Mouse (Mus musculus) right cerebral cortex, postnatal 14 days (tissue): Measurements from ENCODE around the gene Slc25a16.
"Not testable (repeated sequence)": the region's sequence is repeated elsewhere in the genome, so short reads cannot be mapped to it uniquely, and the experiment has no call there.

Experiments
- DNase-seq: peaks from one replicate; pipeline ENCODE4 v3.0.0; 2022

Gene Slc25a16

DNA sequence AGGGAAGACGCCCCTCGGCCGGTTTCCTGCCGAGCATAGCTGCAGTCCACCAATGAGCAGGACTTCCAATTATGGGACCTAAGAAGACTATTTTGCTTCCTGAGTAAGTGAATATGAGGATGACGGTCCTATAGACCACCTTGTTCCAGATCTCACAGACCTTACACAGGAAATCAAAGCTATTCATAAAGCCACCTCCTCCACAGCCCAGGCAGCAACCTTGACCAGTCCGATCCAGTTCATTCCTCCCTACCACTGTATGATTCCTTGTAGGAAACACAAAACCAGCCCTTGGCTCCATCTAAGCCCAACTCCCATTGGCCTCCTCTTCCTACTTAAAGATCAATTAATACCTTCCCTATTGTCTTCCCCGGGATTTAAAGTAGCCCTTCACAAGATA, 14.1 kb upstream of the Slc25a16 start:
- no peak for DNase-seq

DNA sequence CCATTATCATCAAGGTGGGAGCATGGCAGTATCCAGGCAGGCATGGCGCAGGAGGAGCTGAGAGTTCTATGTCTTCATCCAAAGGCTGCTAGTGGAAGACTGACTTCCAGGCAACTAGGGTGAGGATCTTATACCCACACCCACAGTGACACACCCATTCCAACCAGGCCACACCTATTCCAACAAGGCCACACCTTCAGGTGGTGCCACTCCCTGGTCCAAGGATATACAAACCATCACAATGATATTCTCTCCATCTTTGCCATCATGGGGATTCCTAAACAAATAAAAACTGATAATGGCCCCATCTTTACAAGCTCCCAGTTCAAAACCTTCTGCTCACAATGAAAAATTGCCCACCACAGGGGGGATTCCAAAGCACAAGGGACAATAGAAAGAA, 11.5 kb upstream of the Slc25a16 start, which contains the start of gene Tet1:
Gene Tet1, minus strand, starts transcription at position 101 of the 400 bp plus-strand sequence.
- DNase-seq, result not testable (repeated sequence)

DNA sequence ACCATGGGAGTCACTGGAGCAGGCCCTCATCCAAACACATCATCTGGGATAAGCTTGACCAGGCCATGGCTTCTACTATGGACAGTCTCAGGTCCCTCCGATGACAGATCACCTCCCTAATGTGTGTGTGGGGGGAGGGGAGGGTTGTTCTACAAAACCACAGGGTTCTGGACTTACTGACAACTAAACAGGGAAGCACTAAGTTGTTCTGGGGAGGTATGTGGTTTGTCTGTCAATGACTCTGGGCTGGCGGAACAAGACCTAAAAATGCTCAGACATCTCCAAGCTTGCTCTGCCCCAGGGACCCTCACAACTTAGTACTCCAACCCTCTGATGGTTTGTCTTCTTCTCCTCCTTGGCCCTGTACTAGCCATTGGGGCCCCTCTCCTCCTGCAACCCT, 9.3 kb upstream of the Slc25a16 start:
- DNase-seq, result no peak

DNA sequence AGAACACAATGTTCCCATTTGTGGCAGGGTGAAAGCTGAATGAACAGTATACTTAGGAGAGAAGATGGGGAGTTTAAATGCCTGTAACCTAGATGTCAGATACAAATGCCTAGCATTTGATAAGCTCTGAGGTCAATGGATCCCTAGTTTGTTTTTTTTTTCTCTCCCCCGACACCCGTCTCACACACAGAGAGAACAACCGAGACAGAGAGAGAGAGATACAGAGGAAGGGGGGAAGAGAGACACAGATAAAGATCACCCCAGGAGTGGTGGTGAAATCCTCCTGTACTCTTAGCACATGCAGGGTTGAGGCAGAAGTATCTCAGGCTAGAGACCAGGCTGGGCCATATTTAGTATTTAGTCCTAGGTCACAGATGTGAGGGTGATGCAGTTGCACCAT, 1.4 kb upstream of the Slc25a16 start:
- DNase-seq, result no peak

DNA sequence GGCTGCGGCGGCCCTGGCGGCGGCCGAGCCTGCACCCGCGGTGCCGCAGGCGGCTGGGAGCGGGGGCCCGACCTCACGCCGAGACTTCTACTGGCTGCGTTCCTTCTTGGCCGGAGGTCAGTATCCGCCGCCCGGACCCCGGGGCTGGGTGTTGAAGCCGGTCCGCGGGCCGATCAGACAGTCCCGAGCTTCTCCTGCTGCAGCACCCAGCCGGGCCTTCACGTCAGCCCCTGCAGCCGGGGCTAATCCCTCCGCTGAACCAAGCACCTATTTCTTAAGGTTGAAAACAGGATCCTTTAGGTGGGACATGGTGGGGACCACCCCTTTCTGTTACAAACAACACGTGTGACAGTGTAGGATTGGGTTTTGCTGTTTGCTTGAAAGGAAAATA, 328 bp downstream of the Slc25a16 start:
- no peak for DNase-seq

DNA sequence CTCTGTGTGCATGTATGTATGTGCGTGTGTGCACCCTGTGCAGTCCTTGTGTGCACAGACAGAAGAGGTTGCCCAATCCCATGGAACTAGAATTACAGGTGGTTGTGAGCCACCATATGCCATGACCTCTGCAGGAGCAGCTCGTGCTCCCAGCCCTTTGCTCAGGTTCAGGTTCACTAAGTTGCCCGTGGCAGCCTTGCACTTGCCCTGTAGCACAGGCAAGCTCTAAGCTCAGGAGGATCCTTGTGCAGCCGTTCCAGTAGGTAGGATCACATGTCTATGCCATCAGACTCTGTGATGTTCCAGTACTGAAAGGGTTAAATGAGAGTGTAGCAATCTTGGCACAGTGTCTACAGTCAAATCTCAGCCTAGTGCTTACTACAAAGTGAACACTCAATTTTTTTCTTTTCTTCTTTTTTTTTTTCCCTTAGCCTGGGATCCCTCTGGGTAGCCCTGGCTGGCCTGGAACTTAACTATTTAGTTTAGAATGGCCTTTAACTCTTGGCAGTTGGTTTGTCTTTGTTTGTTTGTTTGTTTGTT, 3.7 kb downstream of the Slc25a16 start:
- no peak for DNase-seq

DNA sequence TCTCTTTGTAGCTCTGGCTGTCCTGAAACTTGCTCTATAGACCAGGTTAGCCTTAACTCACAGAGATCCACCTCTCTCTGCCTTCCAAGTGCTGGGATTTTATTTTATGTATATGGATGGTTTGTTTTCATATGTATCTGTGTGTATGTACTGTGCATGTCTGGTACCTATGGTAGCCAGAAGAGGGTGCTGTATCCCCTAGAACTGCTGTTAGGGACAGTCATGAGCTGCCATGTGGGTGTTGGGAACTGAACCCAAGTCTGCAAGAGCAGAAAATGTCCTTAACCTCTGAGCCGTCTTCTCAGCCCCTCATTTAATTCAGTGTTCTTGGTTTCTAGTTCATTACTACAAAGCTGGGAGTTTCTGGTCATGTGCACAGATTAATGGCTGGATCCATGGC, 11.9 kb downstream of the Slc25a16 start:
- no peak for DNase-seq

DNA sequence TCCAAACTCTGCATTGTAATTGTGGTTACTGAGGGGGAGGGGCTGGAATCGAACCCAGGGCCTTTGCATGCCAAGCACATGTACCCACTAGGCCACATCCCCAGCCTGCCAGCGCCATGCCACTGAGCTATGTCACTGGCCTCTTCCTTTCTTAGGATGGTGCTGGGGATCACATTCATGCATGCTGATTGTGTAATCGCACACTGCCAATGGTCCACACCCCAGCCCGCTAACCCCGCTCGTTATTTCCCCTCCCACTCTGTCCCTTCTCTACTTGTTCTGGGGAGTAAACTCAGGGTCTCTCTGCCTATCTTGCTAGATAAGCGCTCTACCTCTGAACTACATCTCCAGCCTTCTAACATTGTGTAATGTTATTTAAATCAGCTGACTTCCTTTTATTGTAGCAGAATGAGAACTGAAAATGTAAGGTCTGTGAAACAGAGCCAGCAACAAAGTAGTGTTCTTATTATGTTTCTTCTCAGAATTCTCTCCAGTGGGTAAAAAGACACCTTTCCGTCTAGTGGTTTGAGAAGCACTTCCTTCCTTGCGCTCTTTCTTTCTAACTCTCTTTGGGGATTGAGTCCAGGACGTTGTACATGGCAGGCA, 24.6 kb downstream of the Slc25a16 start:
- no peak for DNase-seq

DNA sequence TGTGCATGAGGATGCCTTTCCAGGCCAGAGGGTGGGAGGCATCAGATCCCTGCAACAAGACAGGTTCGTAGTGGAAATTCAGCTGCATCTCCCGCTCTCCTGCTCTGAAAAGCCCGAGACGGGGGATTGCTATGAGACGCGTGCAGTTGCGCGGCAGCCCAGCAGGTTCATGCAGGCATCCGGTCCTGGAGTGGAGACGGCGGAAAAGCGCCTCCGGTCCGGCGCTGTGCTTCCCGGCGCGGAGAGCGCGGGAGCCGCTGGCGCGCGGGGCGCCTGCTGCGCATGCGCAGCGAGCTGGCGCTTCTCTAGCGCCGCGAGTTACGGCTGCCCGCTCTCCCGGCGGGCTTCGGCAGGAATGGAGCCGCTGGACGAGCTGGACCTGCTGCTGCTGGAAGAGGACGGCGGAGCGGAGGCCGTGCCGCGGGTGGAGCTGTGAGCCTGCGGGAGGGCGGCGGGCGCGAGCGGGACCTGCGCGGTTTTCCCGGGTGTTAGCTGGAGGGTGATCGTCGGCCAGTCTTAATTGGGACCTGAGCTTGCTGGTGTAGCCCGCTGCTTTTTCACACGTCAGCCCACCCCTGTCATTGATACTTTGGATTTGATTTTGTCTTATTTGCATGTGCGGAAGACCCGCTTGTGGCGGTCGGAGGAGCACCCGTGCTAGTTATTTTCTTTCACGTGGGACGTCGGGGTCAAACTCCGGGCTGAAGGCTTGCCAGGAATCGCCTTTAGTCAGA, 26.5 kb downstream of the Slc25a16 start, which contains the start of gene Dna2:
Gene Dna2, plus strand, starts transcription at position 289 of the 734 bp plus-strand sequence.
- DNase-seq, result peak; percentile 63

DNA sequence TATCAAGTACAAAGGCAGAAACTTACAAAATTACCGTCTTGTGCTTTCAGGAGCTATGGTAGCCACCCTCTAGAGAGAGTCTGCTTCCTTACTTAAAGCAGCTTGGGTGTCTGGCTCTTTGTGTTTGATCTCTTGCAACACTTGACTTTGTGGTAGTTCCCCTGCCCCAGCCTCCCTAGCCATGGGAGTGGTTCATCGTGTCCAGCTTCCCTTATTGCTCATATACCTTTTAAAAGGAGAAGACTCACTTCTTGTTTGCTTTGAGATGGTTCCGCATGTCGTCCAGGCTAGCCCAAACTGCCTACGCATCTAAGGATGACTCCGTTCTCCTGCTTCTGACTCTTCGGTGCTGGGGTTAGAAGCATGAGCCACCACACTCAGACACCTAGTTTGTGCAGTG, 28.1 kb downstream of the Slc25a16 start:
- DNase-seq, result no peak

DNA sequence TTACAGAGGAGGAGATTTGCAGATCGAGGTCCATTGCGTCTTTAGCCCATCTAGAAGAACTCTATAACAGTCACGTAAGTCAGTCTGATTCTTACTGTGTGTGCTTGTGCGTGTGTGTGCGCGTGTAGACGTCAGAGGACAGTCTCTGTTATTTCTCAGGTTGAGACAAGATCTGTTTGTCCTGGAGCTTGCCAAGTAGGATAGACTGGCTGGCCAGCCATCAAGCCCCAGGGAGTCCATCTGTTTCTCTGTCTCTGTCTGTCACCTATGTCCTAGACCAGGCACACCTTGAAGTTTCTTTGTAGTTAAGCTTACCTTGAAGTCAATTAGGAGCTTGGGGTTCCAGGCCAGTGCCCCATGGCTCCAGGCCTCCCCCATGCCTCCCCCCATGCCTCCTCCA, 43.5 kb downstream of the Slc25a16 start:
- DNase-seq, result no peak

DNA sequence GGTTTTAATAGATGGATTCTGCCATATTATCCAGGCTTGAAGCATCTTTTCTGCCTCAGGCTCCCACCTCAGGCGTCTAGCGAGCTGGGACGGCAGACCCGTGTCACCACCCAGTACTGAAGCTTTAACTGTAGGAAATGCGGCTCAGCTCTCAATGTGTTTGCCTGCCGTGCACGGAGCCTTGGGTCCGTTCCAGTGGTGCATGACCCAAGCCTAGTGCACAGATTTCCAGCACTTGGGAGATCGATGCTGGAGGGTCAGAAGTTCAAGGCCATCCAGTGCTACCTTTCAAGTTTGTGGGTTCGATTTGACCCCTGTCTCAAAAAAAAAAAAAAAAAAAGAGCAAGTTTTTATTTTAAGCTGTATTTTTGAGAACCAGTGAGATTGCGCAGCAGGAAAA, 45.4 kb downstream of the Slc25a16 start:
- DNase-seq, result no peak

DNA sequence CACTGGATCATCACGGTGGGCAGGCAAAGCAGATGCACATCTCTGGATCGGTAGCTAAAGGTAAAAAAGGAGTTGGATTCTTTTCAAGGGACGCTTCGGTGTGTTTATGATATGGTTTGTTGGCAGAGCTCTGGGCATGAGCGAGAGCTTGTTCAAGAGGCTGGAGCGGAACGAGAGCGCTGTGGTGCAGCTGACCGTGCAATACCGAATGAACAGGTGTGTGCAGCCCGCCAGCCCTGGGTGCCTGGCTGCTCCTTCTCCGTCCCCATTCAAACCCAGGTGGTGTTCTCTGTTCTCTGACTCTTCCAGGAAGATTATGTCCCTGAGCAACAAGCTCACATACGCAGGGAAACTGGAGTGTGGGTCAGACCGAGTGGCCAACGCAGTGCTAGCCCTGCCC, 45.9 kb downstream of the Slc25a16 start:
- DNase-seq, result no peak

DNA sequence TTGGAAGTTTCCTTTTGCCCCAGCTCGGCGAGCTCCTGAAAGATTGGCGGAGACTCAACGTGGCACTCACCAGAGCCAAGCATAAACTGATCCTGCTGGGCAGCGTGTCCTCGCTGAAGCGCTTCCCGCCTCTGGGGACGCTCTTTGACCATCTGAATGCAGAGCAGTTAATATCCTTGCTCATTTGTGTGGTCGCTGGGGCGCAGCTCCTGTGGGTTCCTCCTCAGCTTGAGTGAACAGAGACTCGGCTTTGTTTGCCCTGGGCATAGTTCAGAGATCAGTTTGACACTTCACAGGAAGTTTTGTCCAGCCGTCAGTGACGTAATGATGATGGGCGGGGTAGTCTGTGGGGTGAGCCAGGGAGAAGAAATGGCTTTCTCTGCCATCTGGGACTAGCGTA, 51.4 kb downstream of the Slc25a16 start:
- DNase-seq, result no peak

DNA sequence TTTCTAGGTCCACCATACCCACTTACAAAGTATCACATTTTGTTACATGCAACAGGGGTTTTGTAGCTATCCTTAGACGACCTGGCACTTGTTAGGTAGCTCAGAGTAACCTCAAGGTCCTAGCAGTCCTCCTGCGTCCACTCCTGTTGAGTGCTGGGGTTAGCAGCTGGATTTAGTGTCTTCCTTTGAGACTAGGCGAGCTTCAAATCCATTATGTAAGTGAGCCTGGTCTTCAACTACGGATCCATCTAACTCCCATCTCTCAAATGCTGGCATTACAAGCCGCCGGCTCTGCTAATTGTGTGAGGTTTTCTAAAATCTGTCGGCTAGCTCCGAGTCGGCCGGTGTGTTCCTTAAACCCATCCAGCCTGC, 59.2 kb downstream of the Slc25a16 start:
- DNase-seq, result no peak

DNA sequence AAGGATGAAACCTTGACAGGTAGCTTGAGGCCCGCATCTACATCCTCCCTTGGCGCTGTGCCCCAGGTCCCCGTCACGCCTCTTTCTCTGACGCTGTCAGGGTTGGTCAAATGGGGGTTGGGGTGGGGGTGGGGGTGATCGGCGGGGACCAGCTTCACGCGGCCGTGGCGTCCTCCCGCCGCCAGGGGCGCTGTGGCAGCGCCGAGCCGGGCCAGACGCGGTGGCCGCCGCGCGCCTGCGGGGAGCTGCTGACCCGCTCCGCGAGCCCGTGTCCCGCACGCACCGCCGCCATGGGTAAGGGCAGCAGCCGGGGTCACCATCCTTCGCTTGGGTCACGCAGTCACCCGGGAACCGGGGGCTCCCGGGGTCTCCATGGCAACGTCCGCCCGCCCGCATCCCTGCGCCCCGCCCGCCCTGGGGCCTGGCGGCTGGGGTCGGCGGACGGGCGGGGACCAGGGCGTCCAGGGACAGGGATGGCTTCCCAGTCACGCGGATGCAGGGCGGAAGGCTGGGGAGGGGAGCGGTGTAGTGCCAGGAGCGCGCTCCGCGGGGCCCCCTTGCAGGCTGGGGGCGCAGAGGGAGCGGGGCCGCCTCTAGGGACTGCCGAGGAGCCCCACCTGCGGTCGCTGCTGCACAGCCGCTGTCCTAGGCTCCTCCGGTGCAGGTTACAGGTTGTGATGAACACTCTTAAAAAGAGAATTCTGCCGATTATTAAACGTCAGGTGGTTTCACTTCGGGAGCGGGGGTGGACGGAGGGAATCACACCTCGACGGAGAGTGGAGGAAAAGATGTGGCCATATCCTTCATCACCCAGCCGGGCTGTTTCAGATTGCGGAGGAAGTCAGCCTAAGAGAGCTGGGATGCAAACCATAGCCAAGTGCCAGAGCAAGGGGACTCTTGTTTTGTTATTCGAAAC, 59.9 kb downstream of the Slc25a16 start, which contains the start of gene Rufy2:
Gene Rufy2, plus strand, starts transcription at position 185 of the 916 bp plus-strand sequence.
- peak; percentile 96 for DNase-seq

DNA sequence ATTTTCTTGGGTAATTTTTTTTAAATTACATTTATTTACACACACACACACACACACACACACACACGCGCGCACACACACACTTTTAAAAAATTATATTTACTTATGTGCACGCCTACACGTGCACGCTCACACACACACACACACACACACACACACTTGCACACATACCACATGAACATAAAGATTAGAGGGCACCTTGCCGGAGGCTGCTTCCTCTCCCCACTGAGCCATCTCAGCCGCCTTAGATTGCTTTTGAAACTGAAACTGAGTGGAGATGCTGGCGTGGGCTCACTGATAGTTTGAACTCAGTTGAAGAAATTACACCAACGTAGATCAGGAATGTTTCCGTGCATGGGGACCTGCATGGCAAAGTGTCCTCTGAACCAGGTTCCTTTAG, 63.6 kb downstream of the Slc25a16 start:
- no peak for DNase-seq

DNA sequence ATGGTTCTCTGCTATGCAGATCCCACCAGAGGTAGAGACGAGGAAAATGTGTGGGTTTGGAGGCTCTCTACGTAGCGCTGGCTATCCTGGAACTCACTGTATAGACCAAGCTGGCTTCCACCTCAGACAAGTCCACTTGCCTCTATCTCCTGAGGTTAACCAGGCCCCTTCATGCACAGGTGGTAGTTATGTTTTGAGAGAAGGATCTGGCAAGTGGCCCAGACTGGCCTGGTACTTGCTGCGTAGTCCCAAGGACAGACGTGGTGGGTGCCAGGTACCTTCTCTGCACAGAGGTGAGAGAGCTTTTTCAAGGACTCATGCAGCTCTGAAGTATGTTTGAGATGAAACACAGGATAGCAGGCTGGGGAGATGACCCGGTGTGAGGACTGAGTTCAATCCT, 64.1 kb downstream of the Slc25a16 start:
- DNase-seq, result no peak

DNA sequence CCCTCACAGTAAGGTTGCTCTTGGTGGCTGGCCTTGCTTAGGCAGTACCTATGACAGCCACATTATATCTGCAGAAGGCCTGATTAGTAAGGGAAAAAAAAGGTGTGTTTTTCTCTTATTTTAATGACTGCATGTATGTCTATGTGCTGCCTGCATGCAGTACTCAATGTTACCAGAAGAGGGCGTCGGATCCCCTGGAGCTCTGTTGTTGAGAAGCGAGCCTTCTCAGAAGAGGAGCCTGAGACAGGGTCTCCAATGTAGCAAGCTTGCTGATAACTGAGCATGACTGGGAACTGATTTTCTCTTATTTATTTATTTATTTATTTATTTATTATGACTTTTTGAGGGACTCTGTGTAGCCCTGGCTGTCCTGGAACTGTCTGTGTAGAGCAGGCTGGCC, 66.9 kb downstream of the Slc25a16 start:
- DNase-seq, result no peak

DNA sequence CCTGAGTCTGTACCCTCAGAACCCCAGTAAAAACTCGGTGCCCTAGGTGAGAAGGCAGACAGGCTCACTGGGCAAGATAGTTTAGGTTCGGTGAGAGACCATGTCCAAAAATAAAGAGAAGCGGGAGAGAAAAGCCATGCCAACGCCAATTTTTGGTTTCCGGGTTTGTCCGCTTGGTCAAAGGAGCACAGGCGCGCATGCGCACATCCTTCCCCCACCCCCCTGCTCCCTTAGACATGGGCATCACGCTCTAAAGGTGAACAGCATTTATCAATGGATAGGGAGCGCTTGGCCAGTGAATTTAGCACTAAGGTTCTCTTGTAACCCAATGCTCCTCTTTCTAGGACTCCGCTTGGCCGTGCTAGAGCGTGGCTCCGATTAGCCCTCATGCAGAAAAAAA, 70.2 kb downstream of the Slc25a16 start:
- no peak for DNase-seq

DNA sequence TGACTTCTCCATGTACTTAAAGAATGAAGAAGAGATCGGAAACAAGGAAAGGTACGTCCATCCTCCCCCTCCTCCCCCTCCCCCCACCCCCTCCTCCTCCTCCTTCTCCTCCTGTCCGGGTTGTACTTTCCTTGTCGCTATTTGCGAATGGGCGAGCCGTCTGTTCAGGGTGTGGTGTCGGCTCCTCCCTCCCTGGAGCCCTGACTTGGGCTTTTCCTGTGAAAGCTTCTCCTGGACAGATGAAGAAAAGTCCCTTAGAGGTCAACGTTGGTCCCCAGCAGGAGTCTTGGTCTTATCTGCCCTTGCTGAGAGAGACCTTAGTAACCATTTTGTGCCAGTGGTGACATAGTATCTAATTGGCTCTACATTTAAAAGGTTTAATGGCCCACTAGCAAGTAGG, 73.6 kb downstream of the Slc25a16 start:
- no peak for DNase-seq
